Mouse (Mus musculus) liver, embryonic 14.5 days (tissue): Measurements from ENCODE around the gene Slc25a25.

ENCODE experiments used
- CTCF ChIP-seq: IDR thresholded peaks from 2 replicates; pipeline ENCODE4 v1.5.1; 2016; ENCODE audit warnings: antibody characterized with exemption, low read depth, control low read depth
- EP300 ChIP-seq: IDR thresholded peaks from 2 replicates; pipeline ENCODE4 v1.6.1; 2016; ENCODE audit warnings: antibody characterized with exemption, low read depth

DNA sequence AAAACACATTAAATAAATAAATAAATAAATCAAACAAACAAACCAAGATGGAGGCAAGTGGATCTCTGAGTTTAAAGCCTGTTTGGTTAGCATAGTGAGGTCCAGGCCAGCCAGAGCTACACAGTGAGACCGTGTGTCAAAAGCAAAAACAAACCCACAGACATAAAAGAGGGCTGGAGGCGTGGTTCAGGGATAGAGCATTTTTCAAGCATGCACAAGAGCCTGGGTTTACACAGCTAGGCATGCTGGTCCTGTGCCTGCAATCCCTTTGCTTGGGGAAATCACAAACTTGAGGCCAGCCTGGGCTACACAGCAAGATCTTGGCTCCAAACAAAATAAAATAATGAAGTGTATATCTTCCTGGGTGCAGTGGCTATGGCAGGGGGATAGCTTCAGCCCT is 41.4 kb upstream of the Slc25a25 start:
- TF ChIP-seq CTCF, result no peak
- no peak for TF ChIP-seq EP300
